In the genomic region with DNA sequence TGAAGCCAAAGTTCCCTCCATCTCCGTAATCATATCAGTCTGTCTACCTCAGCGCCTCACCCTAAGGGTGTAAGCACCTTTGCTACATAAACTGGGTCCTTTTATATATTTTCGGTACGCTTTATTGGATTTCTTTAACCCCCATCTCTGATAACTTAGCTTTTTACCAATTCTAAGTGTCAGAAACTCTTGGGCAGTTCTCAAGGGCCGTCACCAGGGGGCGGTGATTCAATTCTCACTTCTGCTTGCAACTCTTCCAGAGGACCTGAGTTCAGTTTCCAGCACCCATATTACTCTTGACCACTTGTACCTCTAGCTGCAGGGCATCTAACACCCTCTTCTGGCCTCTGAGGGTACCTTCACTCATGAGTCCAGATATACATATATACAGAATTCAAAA, we compare ENCODE assay signal across 15 mouse cellular contexts.
DNase-seq lines count a peak whose midpoint lies in the region; TF ChIP-seq lines count a peak whose summit lies in the region.
"Had no signal": no experiment of that assay in that cellular context is flagged by ENCODE, and none has a peak within 500 bp of the region (broad histone marks: within the 10 kb centered on the region; RNA-seq: fewer than 3 reads in every experiment).

No protein-coding gene starts in this region.

- H3K36me3 ChIP-seq in ES-Bruce4 (ENCODE audit: control insufficient read depth, insufficient read depth, low read length, poor library complexity, severe bottlenecking), result no peaks in the 10 kb centered on the region
- H3K36me3 ChIP-seq: embryonic facial prominence, embryonic 12.5 days; forebrain, embryonic 12.5 days; limb, embryonic 12.5 days had no signal

- peak; percentile 4 for DNase-seq in embryo, embryonic 9.5 days (ENCODE audit: extremely low spot score)
- no peak for DNase-seq in embryo, embryonic 10 days (ENCODE audit: low spot score)
- DNase-seq in left cerebral cortex, adult 2 months (ENCODE audit: extremely low spot score in 1 of 2, low spot score in 2 of 2), result no peak
- DNase-seq in left cerebral cortex, postnatal 4 days, result no peak
- DNase-seq in brain, embryonic 14.5 days (ENCODE audit: low read depth), result no peak
- no peak for DNase-seq in Muller cell, postnatal 12 days (ENCODE audit: inconsistent ontology term)
- no peak for DNase-seq in layer of hippocampus, adult 8-10 months (ENCODE audit: low spot score in 2 of 2)
- DNase-seq: cerebellum, adult 18-20 months; right cerebral cortex, postnatal 4 days; thymus, postnatal 36 days had no signal

- no peak overlapping the region for H3K9ac ChIP-seq in ES-Bruce4 (ENCODE audit: low read depth, poor library complexity, severe bottlenecking)
- H3K9ac ChIP-seq: embryonic facial prominence, embryonic 12.5 days; forebrain, embryonic 12.5 days; limb, embryonic 12.5 days had no signal

- intact Hi-C loops in left cerebral cortex, adult 2 months (cut with DNase I), result loop anchor here (5.0 kb wide), 1 partner anchor 141 kb away; no protein-coding TSS in a partner anchor
- intact Hi-C loops in left cerebral cortex, postnatal 4 days (cut with DNase I), result no loop called here

- no peaks in the 10 kb centered on the region for H3K9me3 ChIP-seq in ES-Bruce4 (replicated peaks; ENCODE audit: control insufficient read depth, insufficient read depth, low read length, poor library complexity, severe bottlenecking)
- H3K9me3 ChIP-seq: embryonic facial prominence, embryonic 12.5 days; forebrain, embryonic 12.5 days; limb, embryonic 12.5 days had no signal

- H3K4me1 ChIP-seq in ES-Bruce4 (ENCODE audit: control insufficient read depth, insufficient read depth, low read length), result no peaks in the 10 kb centered on the region
- H3K4me1 ChIP-seq: embryonic facial prominence, embryonic 12.5 days; forebrain, embryonic 12.5 days; limb, embryonic 12.5 days had no signal

- peak; percentile 37 for TF ChIP-seq CTCF in left cerebral cortex, adult 2 months (IDR thresholded peaks at IDR 0.05)
- TF ChIP-seq CTCF in ES-Bruce4 (IDR thresholded peaks at IDR 0.05; ENCODE audit: low read depth, low read length), result peak; percentile 31
- TF ChIP-seq CTCF in brain, embryonic 14.5 days (IDR thresholded peaks at IDR 0.05; ENCODE audit: borderline replicate concordance, extremely low read depth, insufficient read depth, insufficient read length), result peak; percentile 24; the same call in 1 of the 2 replicates

- no peak for TF ChIP-seq EP300 in ES-Bruce4 (IDR thresholded peaks at IDR 0.05; ENCODE audit: insufficient read depth, low read depth, low read length)

- no peak overlapping the region for H3K4me3 ChIP-seq in left cerebral cortex, adult 2 months
- H3K4me3 ChIP-seq in ES-Bruce4 (ENCODE audit: low read depth, low read length), result no peak overlapping the region
- H3K4me3 ChIP-seq: embryonic facial prominence, embryonic 12.5 days; forebrain, embryonic 12.5 days; limb, embryonic 12.5 days had no signal

- no peak overlapping the region for H3K27ac ChIP-seq in left cerebral cortex, adult 2 months
- H3K27ac ChIP-seq in ES-Bruce4 (ENCODE audit: insufficient read depth, low read length), result no peak overlapping the region
- H3K27ac ChIP-seq: embryonic facial prominence, embryonic 12.5 days; forebrain, embryonic 12.5 days; limb, embryonic 12.5 days; macrophage had no signal

- TF ChIP-seq POLR2A in ES-Bruce4 (IDR thresholded peaks at IDR 0.05; ENCODE audit: insufficient read depth, low read length), result no peak
- no peak for TF ChIP-seq POLR2A in brain, embryonic 14.5 days (IDR thresholded peaks at IDR 0.05; ENCODE audit: borderline replicate concordance, extremely low read depth, insufficient read depth, insufficient read length, poor library complexity, severe bottlenecking)

- no peaks in the 10 kb centered on the region; the same call in 1 of the 2 replicates for H3K27me3 ChIP-seq in ES-Bruce4 (ENCODE audit: control insufficient read depth, insufficient read depth, low read length, poor library complexity, severe bottlenecking)
- H3K27me3 ChIP-seq: embryonic facial prominence, embryonic 12.5 days; forebrain, embryonic 12.5 days; limb, embryonic 12.5 days had no signal
